Mouse (Mus musculus) brain, embryonic 14.5 days (tissue): ENCODE measurements around the gene Fstl3. TPM values are rescaled to one million over a fixed set of nuclear protein-coding genes. Genes with fewer than 3 reads are reported as not detected.

ENCODE experiments used
- DNase-seq: peaks from one replicate; pipeline ENCODE4 v3.0.0-alpha.2; 2011; ENCODE audit warnings: low read depth
- CTCF ChIP-seq: fragments of 200-500 bp; IDR thresholded peaks from 2 replicates; pipeline ENCODE4 v1.5.1; 2012; ENCODE audit warnings: inconsistent platforms, mild to moderate bottlenecking, moderate library complexity, borderline replicate concordance; ENCODE audit not compliant: insufficient read depth, insufficient read length; ENCODE audit errors: extremely low read depth
- POLR2A ChIP-seq: fragments of 200-500 bp; IDR thresholded peaks from 2 replicates; pipeline ENCODE4 v1.6.1; 2012; ENCODE audit warnings: mild to moderate bottlenecking, inconsistent platforms, borderline replicate concordance; ENCODE audit not compliant: poor library complexity, insufficient read depth, insufficient read length, severe bottlenecking; ENCODE audit errors: extremely low read depth
- polyA plus RNA-seq: library from polyadenylated mRNA; depleted of rRNA; stranded (reverse); fragments of >200 nt; gene quantifications from 2 replicates; pipeline ENCODE4 v1.2.3, GENCODE M21; 2012; rRNA removed

The Fstl3 gene
- 1.7 and 2.2 TPM in 2 replicates for polyA plus RNA-seq

DNA sequence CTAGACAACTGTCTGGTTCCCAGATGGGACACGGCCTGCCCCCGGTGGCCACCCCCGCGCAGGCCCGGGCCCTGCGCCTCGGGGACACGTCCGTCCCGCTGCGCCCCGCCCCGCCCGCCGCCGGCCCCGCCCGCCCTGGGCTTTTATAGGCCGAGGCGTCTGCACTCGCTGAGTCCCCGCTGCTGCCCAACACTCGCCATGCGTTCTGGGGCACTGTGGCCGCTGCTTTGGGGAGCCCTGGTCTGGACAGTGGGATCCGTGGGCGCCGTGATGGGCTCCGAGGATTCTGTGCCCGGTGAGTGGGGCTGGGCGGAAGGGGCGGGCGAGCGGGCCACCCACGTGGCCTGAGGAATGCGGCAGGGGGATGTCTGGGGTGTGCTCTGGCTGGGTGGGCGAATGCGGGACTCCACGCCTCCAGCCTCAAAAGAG is at the start of gene Fstl3:
TSS of gene Fstl3 (plus strand) at position 170 of the 429 bp plus-strand sequence.
- no peak for DNase-seq
- no peak for TF ChIP-seq CTCF
- TF ChIP-seq POLR2A: no peak

DNA sequence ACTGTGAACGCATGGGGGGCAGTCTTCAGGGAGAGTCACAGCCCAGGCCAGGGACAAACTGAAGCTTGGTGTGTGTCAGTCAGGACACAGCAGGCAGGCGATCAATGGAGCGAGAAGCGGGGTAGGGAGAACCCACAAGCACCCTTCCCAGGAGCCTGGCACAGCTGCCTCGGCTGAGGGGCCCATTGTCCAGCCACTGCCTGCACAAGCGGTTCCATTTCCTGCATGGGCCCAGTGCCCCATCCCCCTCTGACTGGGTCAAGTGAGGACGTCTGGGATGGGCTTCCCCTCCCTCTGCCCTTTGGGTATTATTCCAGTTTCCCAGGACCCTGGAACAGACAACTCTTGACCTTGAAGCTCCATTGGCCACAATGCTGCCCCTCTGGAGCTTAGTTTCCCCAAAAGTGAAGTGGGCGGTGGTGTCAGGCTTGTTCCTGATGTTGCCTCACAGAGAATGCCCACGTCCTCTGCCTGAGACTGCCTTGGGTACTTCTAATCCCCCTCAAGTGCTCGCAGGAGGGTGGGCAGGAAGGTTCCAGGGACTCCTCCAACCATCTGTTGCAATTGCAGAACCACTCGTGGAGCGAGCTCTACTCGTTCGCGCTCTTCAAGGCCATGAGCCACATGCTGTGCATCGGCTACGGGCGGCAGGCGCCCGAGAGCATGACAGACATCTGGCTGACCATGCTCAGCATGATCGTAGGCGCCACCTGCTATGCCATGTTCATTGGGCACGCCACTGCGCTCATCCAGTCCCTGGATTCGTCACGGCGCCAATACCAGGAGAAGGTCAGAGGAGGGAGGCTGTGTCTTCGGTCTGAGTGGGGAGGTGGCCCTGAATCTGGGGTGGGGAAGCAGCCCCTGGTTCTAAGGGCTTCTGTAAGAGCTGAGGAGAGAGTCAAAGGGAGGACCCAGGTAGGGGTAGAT is 48.5 kb upstream of the Fstl3 start:
- DNase-seq: no peak
- TF ChIP-seq POLR2A (no peak), CTCF (no peak)

DNA sequence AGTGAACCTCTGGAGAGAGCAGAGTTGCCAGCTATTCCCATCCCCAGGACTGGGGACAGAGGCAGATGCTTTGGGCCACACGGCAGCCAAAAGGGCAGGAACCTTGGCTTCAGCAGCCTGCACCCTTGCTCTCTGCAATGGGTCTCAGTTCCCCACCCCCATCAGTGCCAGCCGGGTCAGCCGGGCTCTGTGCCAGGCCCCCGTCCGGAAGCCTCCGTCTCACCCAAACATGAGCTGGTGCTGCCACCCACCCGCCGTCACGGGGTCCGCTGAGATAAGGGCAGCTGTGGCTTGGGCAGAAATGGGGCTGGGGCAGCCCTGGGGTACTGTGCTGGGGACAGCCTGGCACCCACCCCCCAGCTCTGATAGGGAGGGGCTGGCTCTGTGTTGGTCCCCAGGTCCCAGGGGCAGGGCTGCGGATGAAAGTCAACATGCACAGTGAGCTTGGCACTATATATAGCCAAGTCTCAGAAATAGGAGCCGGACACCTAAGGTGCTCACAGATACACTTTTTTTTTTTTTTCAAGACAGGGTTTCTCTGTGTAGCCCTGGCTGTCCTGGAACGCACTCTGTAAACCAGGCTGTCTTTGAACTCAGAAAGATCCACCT is 47.6 kb upstream of the Fstl3 start:
- no peak for DNase-seq
- TF ChIP-seq CTCF (no peak), POLR2A (no peak)

DNA sequence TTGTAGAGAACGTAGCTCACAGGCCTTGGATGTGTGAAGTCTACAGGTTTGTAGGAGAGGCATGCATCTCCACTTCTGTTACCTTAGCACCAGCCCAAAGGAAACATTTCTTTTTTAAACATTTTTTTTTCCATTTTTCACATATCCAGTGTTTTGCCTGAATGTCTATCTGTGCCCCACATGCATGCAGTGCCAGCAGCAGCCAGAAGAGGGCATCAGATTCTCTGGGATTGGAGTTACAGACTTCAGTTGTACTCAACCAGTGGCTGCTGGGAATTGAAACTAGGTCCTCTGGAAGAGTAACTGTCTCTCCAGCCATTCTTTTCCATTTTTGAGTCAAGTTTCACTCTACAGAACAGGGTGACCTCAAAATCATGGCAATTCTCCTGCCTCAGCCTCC is 44.6 kb upstream of the Fstl3 start:
- TF ChIP-seq CTCF (peak; percentile 52; the same call in 1 of the 2 replicates), POLR2A (no peak)
- DNase-seq: no peak

DNA sequence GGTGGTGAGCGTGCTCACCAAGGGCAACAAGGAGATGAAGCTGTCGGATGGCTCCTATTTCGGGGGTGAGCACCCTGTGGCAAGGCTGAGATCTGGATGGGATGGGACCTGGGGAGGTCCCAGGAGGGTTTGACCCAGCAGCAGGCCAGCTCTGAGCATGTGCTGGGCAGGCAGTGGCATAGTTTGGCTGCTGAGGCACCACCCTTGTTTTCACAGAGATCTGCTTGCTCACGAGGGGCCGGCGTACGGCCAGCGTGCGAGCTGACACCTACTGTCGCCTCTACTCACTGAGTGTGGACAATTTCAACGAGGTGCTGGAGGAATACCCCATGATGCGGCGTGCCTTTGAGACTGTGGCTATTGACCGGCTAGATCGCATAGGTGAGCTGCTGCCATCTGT is 43.2 kb upstream of the Fstl3 start:
- TF ChIP-seq CTCF (no peak), POLR2A (no peak)
- no peak for DNase-seq

DNA sequence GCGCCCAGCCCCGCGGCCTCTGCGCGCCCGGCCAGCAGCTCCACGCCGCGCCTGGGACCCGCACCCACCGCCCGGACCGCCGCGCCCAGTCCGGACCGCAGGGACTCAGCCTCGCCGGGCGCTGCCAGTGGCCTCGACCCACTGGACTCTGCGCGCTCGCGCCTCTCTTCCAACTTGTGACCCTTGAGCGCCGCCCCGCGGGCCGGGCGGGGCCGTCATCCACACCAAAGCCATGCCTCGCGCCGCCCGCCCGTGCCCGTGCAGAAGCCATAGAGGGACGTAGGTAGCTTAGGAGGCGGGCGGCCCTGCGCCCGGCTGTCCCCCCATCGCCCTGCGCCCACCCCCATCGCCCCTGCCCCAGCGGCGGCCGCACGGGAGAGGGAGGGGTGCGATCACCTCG is 41.7 kb upstream of the Fstl3 start:
- no peak for DNase-seq
- no peak for TF ChIP-seq POLR2A
- no peak for TF ChIP-seq CTCF

DNA sequence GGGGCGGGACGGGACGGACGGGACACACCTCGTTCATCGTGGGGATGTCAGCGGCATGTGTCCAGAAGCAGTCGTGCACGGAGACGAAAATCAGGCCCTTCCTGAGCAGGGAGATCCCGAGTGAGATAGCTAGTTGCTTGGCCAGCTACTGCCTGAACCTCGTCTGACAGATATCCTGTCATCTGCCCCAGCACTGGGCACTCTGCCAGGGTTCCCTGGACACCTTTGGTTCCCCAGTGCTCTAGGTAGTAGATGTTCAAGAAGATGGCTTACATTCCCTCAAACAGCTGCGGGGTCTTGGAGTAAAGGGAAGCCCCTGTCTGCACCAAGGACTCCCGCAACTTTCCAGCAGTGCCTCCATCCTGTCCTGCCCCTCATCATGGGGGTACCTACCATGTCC is 40.4 kb upstream of the Fstl3 start:
- TF ChIP-seq POLR2A (no peak), CTCF (no peak)
- no peak for DNase-seq

DNA sequence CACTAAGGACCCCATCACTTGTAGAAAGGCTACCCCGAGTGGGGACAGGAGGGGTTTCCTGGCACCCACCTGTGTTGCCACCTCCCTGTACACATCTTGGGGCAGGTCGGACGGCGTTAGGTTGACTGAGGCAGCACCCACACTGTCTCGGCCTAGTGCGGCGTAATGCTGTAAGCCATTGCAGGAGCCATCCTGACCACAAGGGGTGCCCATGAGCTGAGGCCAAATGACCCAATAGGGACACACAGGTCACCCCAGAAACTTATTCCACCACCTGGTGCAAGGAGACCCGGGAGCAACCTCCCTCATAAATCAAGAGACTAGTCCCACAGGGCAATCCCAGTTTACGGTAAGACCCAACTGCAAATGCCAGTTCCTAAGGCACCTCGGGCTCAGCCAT is 38.8 kb upstream of the Fstl3 start:
- no peak for TF ChIP-seq POLR2A
- TF ChIP-seq CTCF: peak; percentile 57
- DNase-seq: no peak

DNA sequence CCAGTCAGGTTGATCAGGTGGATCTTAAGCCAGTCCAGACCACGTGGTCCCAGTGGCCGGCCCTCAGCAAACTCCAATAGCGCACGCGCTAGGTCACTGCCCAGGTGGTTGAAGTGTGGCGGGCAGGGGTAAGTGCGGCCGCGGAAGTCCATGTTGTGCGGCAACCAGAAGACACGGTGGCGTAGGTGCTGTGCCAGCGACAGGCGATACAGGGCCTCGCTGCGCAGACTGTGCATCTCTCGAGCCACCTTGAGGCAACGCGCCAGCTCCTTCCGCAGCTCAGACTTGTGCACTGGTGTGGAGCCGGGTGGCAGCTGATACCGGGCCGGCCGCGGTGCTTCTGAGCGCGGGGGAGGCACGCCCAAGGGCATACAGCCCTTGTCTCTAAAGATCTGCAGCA is 37.8 kb upstream of the Fstl3 start:
- TF ChIP-seq CTCF (no peak), POLR2A (no peak)

DNA sequence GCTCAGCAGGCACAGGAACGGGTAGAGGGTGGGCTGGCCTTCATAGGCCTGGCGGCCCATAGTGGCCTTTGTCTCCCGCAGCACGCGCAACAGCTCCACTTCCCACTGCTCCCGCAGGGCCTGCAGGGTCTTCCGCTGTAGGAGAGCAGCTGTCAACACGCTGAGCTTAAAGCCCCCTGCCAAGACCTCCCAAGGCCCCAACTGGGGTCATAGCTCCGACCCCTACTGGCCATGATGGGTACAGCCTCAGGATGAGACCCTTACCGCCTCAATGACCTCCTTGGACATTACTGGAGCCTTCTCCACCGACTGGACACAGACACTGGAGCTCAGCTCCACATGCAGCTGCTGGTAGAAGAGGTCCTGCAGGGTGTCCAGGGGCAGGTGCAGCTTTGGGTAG is 36.2 kb upstream of the Fstl3 start:
- DNase-seq: no peak
- TF ChIP-seq POLR2A (no peak), CTCF (peak; percentile 37)

More for the DNA sequence above, 37.8 kb upstream of the Fstl3 start:
- DNase-seq: no peak

DNA sequence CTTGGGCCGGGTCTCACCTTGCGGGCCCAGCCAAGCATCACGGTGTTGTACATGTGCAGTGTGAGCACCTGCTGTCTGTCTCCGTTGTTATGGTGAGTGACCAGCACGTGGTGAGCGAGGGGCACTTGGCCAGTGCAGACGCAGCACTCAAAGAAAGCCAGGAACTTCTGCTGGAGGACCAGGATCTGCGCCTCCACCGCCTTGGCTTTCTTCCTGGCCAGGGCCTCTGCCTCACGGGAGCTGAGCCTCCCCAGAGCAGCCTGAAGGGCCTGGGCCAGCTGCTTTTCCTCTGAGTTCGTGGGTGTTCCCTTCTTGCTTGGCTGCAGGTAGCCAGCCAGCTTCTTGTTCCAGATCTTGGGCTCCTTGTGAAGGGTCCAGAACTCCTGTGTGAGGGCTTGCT is 33.9 kb upstream of the Fstl3 start:
- TF ChIP-seq POLR2A (no peak), CTCF (no peak)
- DNase-seq: no peak
